Mouse (Mus musculus) heart, embryonic 10.5 days (tissue): Measurements from ENCODE around the gene Fbrsl1. TPM values are rescaled to one million over a fixed set of nuclear protein-coding genes. Genes with fewer than 3 reads are reported as not detected.
A peak's percentile ranks its signal among the peaks of the same experiment; 100 is the strongest.

Experiments used
- DNase-seq: peaks from one replicate; pipeline ENCODE4 v3.0.0-alpha.2; 2017; ENCODE audit warnings: low spot score
- H3K27ac ChIP-seq: fragments of 300-500 bp; sonication (generic); 2 replicates; pipeline ENCODE4 v1.5.1; 2016; ENCODE audit warnings: mild to moderate bottlenecking
- H3K27me3 ChIP-seq: fragments of 300-500 bp; sonication (generic); 2 replicates; pipeline ENCODE4 v1.6.1; 2016; ENCODE audit warnings: mild to moderate bottlenecking; ENCODE audit not compliant: poor library complexity, insufficient read depth, severe bottlenecking
- H3K36me3 ChIP-seq: fragments of 300-500 bp; sonication (generic); 2 replicates; pipeline ENCODE4 v1.6.1; 2016; ENCODE audit warnings: mild to moderate bottlenecking, moderate library complexity
- H3K4me1 ChIP-seq: fragments of 300-500 bp; sonication (generic); 2 replicates; pipeline ENCODE4 v1.6.1; 2016; ENCODE audit warnings: mild to moderate bottlenecking
- H3K4me3 ChIP-seq: fragments of 300-500 bp; sonication (generic); 2 replicates; pipeline ENCODE4 v1.5.1; 2016; ENCODE audit warnings: mild to moderate bottlenecking, moderate library complexity
- H3K9me3 ChIP-seq: fragments of 300-500 bp; sonication (generic); 2 replicates; pipeline ENCODE4 v1.6.1; 2016; ENCODE audit warnings: mild to moderate bottlenecking, moderate library complexity
- WGBS: fragments of 180-500 bp; shearing (Covaris S2); methylation state at CpG from one replicate; pipeline ENCODE4 v1.1.7; 2016; 5-methylcytosine and 5-hydroxymethylcytosine counted together
- polyA plus RNA-seq: library from polyadenylated mRNA; unstranded; fragments of >200 nt; fragmentation: Nextera tagmentation; extraction: Ambion mirVana; gene quantifications from 2 replicates; pipeline ENCODE4 v1.2.1, GENCODE M21; 2016

Gene Fbrsl1
- polyA plus RNA-seq, 1 experiment from 2014 or later, result 11.1 TPM

GRCm38 (mm10) chr5:110471981-110472476 is 23.7 kb upstream of the Fbrsl1 start:
- peaks cover 52% of the 10 kb centered on the region for H3K27me3 ChIP-seq
- WGBS, result 42% methylated on average over 5 of the region's 5 CpGs

GRCm38 (mm10) chr5:110471285-110471684 is 23.0 kb upstream of the Fbrsl1 start:
- no peaks in the 10 kb centered on the region for H3K36me3 ChIP-seq
- H3K4me3 ChIP-seq, result no peak overlapping the region
- H3K27ac ChIP-seq, result no peak overlapping the region
- no peaks in the 10 kb centered on the region for H3K9me3 ChIP-seq
- WGBS, result 22% methylated on average over 4 of the region's 4 CpGs
- 0 out of 2 replicates have a peak, but pooled peaks cover 9% of the 10 kb centered on the region for H3K4me1 ChIP-seq
- peaks cover 52% of the 10 kb centered on the region for H3K27me3 ChIP-seq
- no peak for DNase-seq

More at GRCm38 (mm10) chr5:110471981-110472476, 23.7 kb upstream of the Fbrsl1 start:
- Histone ChIP-seq H3K4me1 (0 out of 2 replicates have a peak, but pooled peaks cover 4% of the 10 kb centered on the region), H3K36me3 (no peaks in the 10 kb centered on the region), H3K4me3 (no peak overlapping the region), H3K27ac (no peak overlapping the region), H3K9me3 (no peaks in the 10 kb centered on the region)
- no peak for DNase-seq

- Histone ChIP-seq H3K36me3 (no peaks in the 10 kb centered on the region), H3K27ac (no peak overlapping the region), H3K4me3 (no peak overlapping the region), H3K9me3 (no peaks in the 10 kb centered on the region), H3K4me1 (0 out of 2 replicates have a peak, but pooled peaks cover 9% of the 10 kb centered on the region), H3K27me3 (peaks cover 42% of the 10 kb centered on the region)
- 69% methylated on average over 8 of the region's 8 CpGs for WGBS
- no peak for DNase-seq
Observed at GRCm38 (mm10) chr5:110469227-110469925, 21.1 kb upstream of the Fbrsl1 start.

GRCm38 (mm10) chr5:110468296-110468695 is 20.0 kb upstream of the Fbrsl1 start:
- WGBS, result 82% methylated on average over 4 of the region's 4 CpGs
- Histone ChIP-seq H3K36me3 (no peaks in the 10 kb centered on the region), H3K27ac (no peak overlapping the region)

GRCm38 (mm10) chr5:110467725-110468124 is 19.4 kb upstream of the Fbrsl1 start:
- no peak overlapping the region for H3K27ac ChIP-seq
- H3K4me1 ChIP-seq, result 0 out of 2 replicates have a peak, but pooled peaks cover 9% of the 10 kb centered on the region
- H3K4me3 ChIP-seq, result no peak overlapping the region
- no peaks in the 10 kb centered on the region for H3K9me3 ChIP-seq
- DNase-seq, result peak; percentile 62
- H3K36me3 ChIP-seq, result no peaks in the 10 kb centered on the region
- H3K27me3 ChIP-seq, result peaks cover 26% of the 10 kb centered on the region
- 70% methylated on average over 6 of the region's 6 CpGs for WGBS

More at GRCm38 (mm10) chr5:110468296-110468695, 20.0 kb upstream of the Fbrsl1 start:
- Histone ChIP-seq H3K4me1 (0 out of 2 replicates have a peak, but pooled peaks cover 9% of the 10 kb centered on the region), H3K9me3 (no peaks in the 10 kb centered on the region), H3K27me3 (peaks cover 32% of the 10 kb centered on the region), H3K4me3 (no peak overlapping the region)
- DNase-seq, result peak; percentile 71

GRCm38 (mm10) chr5:110466531-110467424 is 18.5 kb upstream of the Fbrsl1 start:
- Histone ChIP-seq H3K4me1 (0 out of 2 replicates have a peak, but pooled peaks cover 9% of the 10 kb centered on the region), H3K9me3 (no peaks in the 10 kb centered on the region), H3K27ac (no peak overlapping the region), H3K4me3 (no peak overlapping the region), H3K27me3 (peaks cover 25% of the 10 kb centered on the region), H3K36me3 (no peaks in the 10 kb centered on the region)
- DNase-seq, result peak; percentile 66
- whole genome bisulfite sequencing, result 72% methylated on average over 11 of the region's 11 CpGs

- no peaks in the 10 kb centered on the region for H3K9me3 ChIP-seq
Observed at GRCm38 (mm10) chr5:110462646-110463045, 14.3 kb upstream of the Fbrsl1 start.

GRCm38 (mm10) chr5:110458936-110459335 is 10.6 kb upstream of the Fbrsl1 start:
- 37% methylated on average over 3 of the region's 3 CpGs for WGBS
- Histone ChIP-seq H3K9me3 (no peaks in the 10 kb centered on the region), H3K36me3 (no peaks in the 10 kb centered on the region), H3K4me1 (no peaks in the 10 kb centered on the region), H3K27ac (no peak overlapping the region), H3K27me3 (no peaks in the 10 kb centered on the region), H3K4me3 (no peak overlapping the region)
- no peak for DNase-seq

More at GRCm38 (mm10) chr5:110462646-110463045, 14.3 kb upstream of the Fbrsl1 start:
- no peaks in the 10 kb centered on the region for H3K36me3 ChIP-seq
- no peaks in the 10 kb centered on the region for H3K27me3 ChIP-seq
- WGBS, result 88% methylated on average over 2 of the region's 2 CpGs
- no peak for DNase-seq
- H3K4me1 ChIP-seq, result 0 out of 2 replicates have a peak, but pooled peaks cover 9% of the 10 kb centered on the region
- H3K27ac ChIP-seq, result no peak overlapping the region
- H3K4me3 ChIP-seq, result no peak overlapping the region

- Histone ChIP-seq H3K9me3 (no peaks in the 10 kb centered on the region), H3K27me3 (no peaks in the 10 kb centered on the region), H3K4me3 (no peak overlapping the region), H3K4me1 (no peaks in the 10 kb centered on the region), H3K36me3 (no peaks in the 10 kb centered on the region), H3K27ac (no peak overlapping the region)
- DNase-seq, result no peak
Observed at GRCm38 (mm10) chr5:110455272-110455671, 7.0 kb upstream of the Fbrsl1 start.

- DNase-seq, result no peak
- H3K4me3 ChIP-seq, result peak overlapping the region; percentile 99
- no peaks in the 10 kb centered on the region for H3K36me3 ChIP-seq
- no peaks in the 10 kb centered on the region; the same call in 1 of the 2 replicates for H3K27me3 ChIP-seq
- peaks cover 31% of the 10 kb centered on the region for H3K4me1 ChIP-seq
- H3K9me3 ChIP-seq, result no peaks in the 10 kb centered on the region
- 47% methylated on average over 6 of the region's 6 CpGs for WGBS
- peak overlapping the region; percentile 97 for H3K27ac ChIP-seq
Observed at GRCm38 (mm10) chr5:110449294-110449693, 991 bp upstream of the Fbrsl1 start.

GRCm38 (mm10) chr5:110447720-110448435 is 425 bp downstream of the Fbrsl1 start:
- WGBS, result 3% methylated on average over 98 of the region's 98 CpGs
- H3K27ac ChIP-seq, result peak overlapping the region; percentile 97
- no peaks in the 10 kb centered on the region; the same call in 1 of the 2 replicates for H3K27me3 ChIP-seq
- DNase-seq, result peak; percentile 83
- no peaks in the 10 kb centered on the region for H3K36me3 ChIP-seq
- peaks cover 31% of the 10 kb centered on the region for H3K4me1 ChIP-seq
- no peaks in the 10 kb centered on the region for H3K9me3 ChIP-seq
- H3K4me3 ChIP-seq, result peak overlapping the region; percentile 99

- Histone ChIP-seq H3K9me3 (no peaks in the 10 kb centered on the region), H3K4me1 (peaks cover 56% of the 10 kb centered on the region)
- 88% methylated on average over 2 of the region's 2 CpGs for WGBS
Observed at GRCm38 (mm10) chr5:110444509-110444908, 3.8 kb downstream of the Fbrsl1 start.

More at GRCm38 (mm10) chr5:110444509-110444908, 3.8 kb downstream of the Fbrsl1 start:
- no peak for DNase-seq
- H3K27ac ChIP-seq, result no peak overlapping the region
- H3K36me3 ChIP-seq, result no peaks in the 10 kb centered on the region
- H3K27me3 ChIP-seq, result no peaks in the 10 kb centered on the region; the same call in 1 of the 2 replicates
- no peak overlapping the region for H3K4me3 ChIP-seq
